Comparison of ENCODE assay signal across 8 mouse cellular contexts in the genomic region with DNA sequence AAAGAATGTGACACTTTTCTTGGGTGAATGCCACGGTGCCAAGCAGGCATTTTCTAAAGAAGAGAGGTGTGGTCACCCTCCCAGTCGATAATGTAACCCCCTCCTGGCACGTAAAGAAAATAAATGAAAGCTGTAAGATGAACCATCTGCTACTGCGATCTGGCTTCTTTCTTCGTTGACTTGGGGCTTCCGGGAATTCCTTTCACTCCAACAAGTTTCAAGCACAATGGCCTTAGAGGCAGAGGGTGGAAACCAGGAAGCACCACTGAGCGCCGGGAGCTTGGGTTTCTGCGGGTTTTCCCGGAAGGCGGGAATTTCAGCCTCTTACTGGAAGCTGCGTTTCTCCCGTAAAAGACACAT.
DNase-seq lines count a peak whose midpoint lies in the region; ATAC-seq and TF ChIP-seq lines count a peak whose summit lies in the region.

No protein-coding gene starts in this region.

- no peak overlapping the region for H3K9ac ChIP-seq in liver, adult 2 months (ENCODE audit: low read depth, low read length)
- no peak overlapping the region for H3K9ac ChIP-seq in neural tube, embryonic 11.5 days (ENCODE audit: low read length)

- TF ChIP-seq CTCF in liver, adult 2 months (IDR thresholded peaks at IDR 0.05; ENCODE audit: low read depth, low read length): no peak

- 27% methylated on average over 13 of the region's 13 CpGs for WGBS in liver, adult 2 months
- WGBS in neural tube, embryonic 11.5 days: 10% methylated on average over 13 of the region's 13 CpGs

- H3K27ac ChIP-seq in liver, adult 2 months (replicated peaks; ENCODE audit: insufficient read depth, low read depth, low read length): no peak overlapping the region
- H3K27ac ChIP-seq in neural tube, embryonic 11.5 days (ENCODE audit: low read depth, low read length): no peak overlapping the region

- no peak for ATAC-seq in megakaryocyte, adult 5-6 weeks (ENCODE audit: poor library complexity, severe bottlenecking)
- ATAC-seq in neural tube, embryonic 11.5 days (ENCODE audit: insufficient read depth, low FRiP score, low TSS enrichment): 0 out of 2 replicates have a peak, but pooled peaks have one; percentile 8
- ATAC-seq in cerebellum, adult (ENCODE audit: insufficient number of reproducible peaks, low FRiP score, low TSS enrichment): no peak

- peak overlapping the region; percentile 17; the same call in 1 of the 2 replicates for H3K4me2 ChIP-seq in neural tube, embryonic 11.5 days (ENCODE audit: low read depth)

- no peaks in the 10 kb centered on the region for H3K79me2 ChIP-seq in liver, adult 2 months (ENCODE audit: control insufficient read depth, insufficient read depth, low read length)

- peak overlapping the region; percentile 17 for H3K4me3 ChIP-seq in megakaryocyte, embryonic 14.5 days (replicated peaks)
- no peak overlapping the region for H3K4me3 ChIP-seq in liver, adult 2 months (ENCODE audit: insufficient read depth, low read depth, low read length)
- no peak overlapping the region for H3K4me3 ChIP-seq in neural tube, embryonic 11.5 days (ENCODE audit: low read depth, low read length)

- no peaks in the 10 kb centered on the region for H3K36me3 ChIP-seq in megakaryocyte, embryonic 14.5 days (replicated peaks; ENCODE audit: low read length)
- H3K36me3 ChIP-seq in liver, adult 2 months (ENCODE audit: control insufficient read depth, insufficient read depth, low read length): no peaks in the 10 kb centered on the region
- no peaks in the 10 kb centered on the region for H3K36me3 ChIP-seq in neural tube, embryonic 11.5 days (ENCODE audit: control insufficient read depth, insufficient read depth, low read length)

- no peaks in the 10 kb centered on the region for H3K27me3 ChIP-seq in megakaryocyte, embryonic 14.5 days (replicated peaks)
- no peaks in the 10 kb centered on the region for H3K27me3 ChIP-seq in liver, adult 2 months (ENCODE audit: control insufficient read depth, insufficient read depth, low read length)
- no peaks in the 10 kb centered on the region for H3K27me3 ChIP-seq in neural tube, embryonic 11.5 days (ENCODE audit: control insufficient read depth, insufficient read depth, low read length)

- intact Hi-C loops in heart, postnatal 10 days (cut with DNase I): loop anchor here (5.0 to 10.0 kb wide), 4 partner anchors 176 to 1561 kb away; partner anchors contain the start of gene Etaa1

- H3K4me1 ChIP-seq in megakaryocyte, embryonic 14.5 days: peaks cover 4% of the 10 kb centered on the region; the same call in 1 of the 2 replicates
- H3K4me1 ChIP-seq in liver, adult 2 months (ENCODE audit: control insufficient read depth, insufficient read depth, low read length): no peaks in the 10 kb centered on the region
- no peaks in the 10 kb centered on the region; the same call in 1 of the 2 replicates for H3K4me1 ChIP-seq in neural tube, embryonic 11.5 days (ENCODE audit: control insufficient read depth, insufficient read depth, low read length)

- H3K9me3 ChIP-seq in megakaryocyte, embryonic 14.5 days: no peaks in the 10 kb centered on the region
- no peaks in the 10 kb centered on the region for H3K9me3 ChIP-seq in neural tube, embryonic 11.5 days (ENCODE audit: control insufficient read depth, low read length)

- peak; percentile 32 to 47 for DNase-seq in heart, postnatal 10 days
- DNase-seq in liver, adult 2 months (ENCODE audit: extremely low read depth, low read depth, low spot score): peak; percentile 1
- DNase-seq in neural tube, embryonic 11.5 days (ENCODE audit: low spot score): peak; percentile 45
- no peak for DNase-seq in natural killer cell, adult 2 months (ENCODE audit: low spot score in 2 of 2)
- no peak for DNase-seq in cerebellum, adult 11-12 months

- TF ChIP-seq POLR2A in liver, adult 2 months (IDR thresholded peaks at IDR 0.05; ENCODE audit: extremely low read depth, insufficient read depth, low read length): no peak

Comparison
In these comparisons a context has a peak if more than half of its experiments do, and no peak if none do; other contexts are left out.
1. DNase-seq: peak in heart, postnatal 10 days (2 of 2), liver, adult 2 months (single experiment) and neural tube, embryonic 11.5 days (single experiment); none in natural killer cell, adult 2 months (0 of 2) and cerebellum, adult 11-12 months (single experiment).